Mouse (Mus musculus) CD4-positive, CD25-positive, alpha-beta regulatory T cell, adult 2 months (primary cell): ENCODE results near the gene Treml4.

Experiments
- DNase-seq: peaks from one replicate; pipeline ENCODE4 v3.0.0-alpha.2; 2012; ENCODE audit warnings: low read depth, low spot score

Gene Treml4

GRCm38 (mm10) chr17:48263741-48264362 is at the start of gene Treml4:
Gene Treml4, plus strand, starts transcription at chr17:48264295.
- no peak for DNase-seq

GRCm38 (mm10) chr17:48215429-48215828 is 48.7 kb upstream of the Treml4 start:
- no peak for DNase-seq

- no peak for DNase-seq
Observed at GRCm38 (mm10) chr17:48230680-48231079, 33.4 kb upstream of the Treml4 start.

GRCm38 (mm10) chr17:48232518-48232917 is 31.6 kb upstream of the Treml4 start, which contains the start of gene Trem1:
Gene Trem1, plus strand, starts transcription at chr17:48232768.
- DNase-seq = no peak

- DNase-seq = no peak
Observed at GRCm38 (mm10) chr17:48233789-48234188, 30.3 kb upstream of the Treml4 start.

- DNase-seq = no peak
Observed at GRCm38 (mm10) chr17:48234550-48234949, 29.5 kb upstream of the Treml4 start.

GRCm38 (mm10) chr17:48235773-48236370 is 28.2 kb upstream of the Treml4 start:
- no peak for DNase-seq

GRCm38 (mm10) chr17:48237621-48238020 is 26.5 kb upstream of the Treml4 start:
- DNase-seq = no peak

- DNase-seq = no peak
Observed at GRCm38 (mm10) chr17:48247221-48247928, 16.7 kb upstream of the Treml4 start, which contains the start of gene Trem3. Gene Trem3, plus strand, starts transcription at chr17:48247777.

GRCm38 (mm10) chr17:48249039-48249438 is 15.1 kb upstream of the Treml4 start:
- DNase-seq = no peak

- no peak for DNase-seq
Observed at GRCm38 (mm10) chr17:48249501-48249900, 14.6 kb upstream of the Treml4 start.

- DNase-seq = no peak
Observed at GRCm38 (mm10) chr17:48250631-48251030, 13.5 kb upstream of the Treml4 start.

GRCm38 (mm10) chr17:48256575-48256974 is 7.5 kb upstream of the Treml4 start:
- DNase-seq = no peak

- no peak for DNase-seq
Observed at GRCm38 (mm10) chr17:48261868-48262267, 2.2 kb upstream of the Treml4 start.

GRCm38 (mm10) chr17:48264662-48265061 is 567 bp downstream of the Treml4 start:
- no peak for DNase-seq

GRCm38 (mm10) chr17:48266138-48266537 is 2.0 kb downstream of the Treml4 start:
- DNase-seq = no peak

GRCm38 (mm10) chr17:48266610-48267304 is 2.7 kb downstream of the Treml4 start:
- no peak for DNase-seq

GRCm38 (mm10) chr17:48267591-48267990 is 3.5 kb downstream of the Treml4 start:
- no peak for DNase-seq

- no peak for DNase-seq
Observed at GRCm38 (mm10) chr17:48268276-48268675, 4.2 kb downstream of the Treml4 start.

- no peak for DNase-seq
Observed at GRCm38 (mm10) chr17:48269833-48270232, 5.7 kb downstream of the Treml4 start.

GRCm38 (mm10) chr17:48272158-48272557 is 8.1 kb downstream of the Treml4 start:
- no peak for DNase-seq

- no peak for DNase-seq
Observed at GRCm38 (mm10) chr17:48272598-48272997, 8.5 kb downstream of the Treml4 start.
